Mouse (Mus musculus): ENCODE results near the gene Rnf217.

- TF ChIP-seq POLR2A (IDR thresholded peaks at IDR 0.05; ENCODE audit: borderline replicate concordance, low read depth, low read length) (no peak), CTCF (IDR thresholded peaks at IDR 0.05; ENCODE audit: low read depth, low read length) (no peak)
Measured at GRCm38 (mm10) chr10:31538243-31538642, 70.7 kb downstream of the Rnf217 start.

Measured in bone marrow macrophage, adult 2 months (primary cell).